Mouse (Mus musculus) right cerebral cortex, adult 2 months (tissue): ENCODE measurements at regions not wholly inside any gene's neighbourhood (a gene's known extent, or its start where the extent isn't known, plus 50 kb on each side); places are given as distances from the start of the nearest gene placed in this dataset.
"Not testable (repeated sequence)": the region's sequence is repeated elsewhere in the genome, so short reads cannot be mapped to it uniquely, and the experiment has no call there.

Experiments
- DNase-seq, 2 experiments: peaks; one replicate each; pipeline ENCODE4 v3.0.0; 2021 to 2022; ENCODE audit warnings: low spot score in 2 of 2

- no peak for DNase-seq
Measured at GRCm38 (mm10) chr3:21860915-21861635, 215.4 kb upstream of the Tbl1xr1 start.

DNA sequence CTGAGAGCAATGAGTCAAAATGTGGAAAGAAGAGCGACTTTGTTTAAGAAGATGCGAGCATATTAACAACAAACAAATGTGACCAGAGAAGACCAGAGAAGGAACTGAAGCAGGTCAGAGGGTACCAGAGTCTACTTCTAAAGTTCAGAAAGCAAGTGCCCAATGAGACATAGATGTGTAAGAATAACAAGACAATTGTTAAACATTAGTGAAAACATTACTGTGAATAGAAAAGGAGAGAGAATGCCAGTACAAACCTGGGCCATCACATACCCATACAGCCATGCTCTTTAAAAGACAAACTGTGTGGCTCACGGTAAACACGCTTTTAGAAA lies 214.8 kb upstream of the Tbl1xr1 start:
- no peak for DNase-seq

DNA sequence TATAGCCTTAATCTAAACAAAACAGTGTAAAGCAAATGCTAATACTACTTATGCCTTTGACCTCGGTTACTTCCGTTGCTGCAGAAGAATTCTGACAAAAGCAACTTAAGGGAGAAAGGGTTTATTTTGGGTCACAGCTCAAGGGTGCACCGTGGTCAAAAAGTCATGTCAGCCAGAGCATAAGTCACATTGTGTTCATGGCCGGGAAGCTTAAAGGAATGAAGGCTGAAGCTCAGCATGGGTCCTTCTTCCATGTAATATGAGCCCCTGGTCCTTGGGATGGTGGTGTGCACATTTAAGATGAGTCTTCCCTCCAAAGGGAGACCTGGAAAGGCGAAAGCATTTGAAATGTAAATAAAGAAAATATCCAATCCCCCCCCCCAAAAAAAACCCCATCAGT lies 212.1 kb upstream of the Tbl1xr1 start:
- DNase-seq: no peak

- no peak for DNase-seq
Measured at GRCm38 (mm10) chr3:21865856-21866255, 210.6 kb upstream of the Tbl1xr1 start.

GRCm38 (mm10) chr3:21878396-21878795 lies 198.1 kb upstream of the Tbl1xr1 start:
- no peak for DNase-seq

- no peak for DNase-seq
Measured at GRCm38 (mm10) chr3:21884216-21884615, 192.2 kb upstream of the Tbl1xr1 start.

DNA sequence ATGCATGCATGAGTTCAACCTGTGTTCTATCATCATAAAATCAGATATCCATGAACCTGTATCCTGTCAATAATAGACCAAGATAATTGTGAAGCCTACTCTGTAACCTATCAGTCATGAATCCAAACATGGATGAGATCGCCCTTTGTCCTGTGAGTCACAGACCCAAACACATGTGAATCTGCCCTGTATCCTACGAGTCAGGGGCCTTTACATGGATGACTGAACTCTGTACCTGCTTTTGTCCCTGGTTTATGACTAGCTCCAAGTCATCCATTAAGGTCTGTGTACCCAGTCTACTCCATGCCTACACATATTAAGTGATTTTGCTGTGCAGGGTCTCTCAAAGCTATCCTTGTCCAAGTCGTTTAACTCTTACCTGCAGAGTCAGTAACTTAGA lies 187.7 kb upstream of the Tbl1xr1 start:
- no peak for DNase-seq

GRCm38 (mm10) chr3:21891819-21892480 lies 184.5 kb upstream of the Tbl1xr1 start:
- DNase-seq: no peak

- peak; percentile 51 to 55 for DNase-seq
Measured at GRCm38 (mm10) chr3:21892864-21893404, 183.5 kb upstream of the Tbl1xr1 start.

DNA sequence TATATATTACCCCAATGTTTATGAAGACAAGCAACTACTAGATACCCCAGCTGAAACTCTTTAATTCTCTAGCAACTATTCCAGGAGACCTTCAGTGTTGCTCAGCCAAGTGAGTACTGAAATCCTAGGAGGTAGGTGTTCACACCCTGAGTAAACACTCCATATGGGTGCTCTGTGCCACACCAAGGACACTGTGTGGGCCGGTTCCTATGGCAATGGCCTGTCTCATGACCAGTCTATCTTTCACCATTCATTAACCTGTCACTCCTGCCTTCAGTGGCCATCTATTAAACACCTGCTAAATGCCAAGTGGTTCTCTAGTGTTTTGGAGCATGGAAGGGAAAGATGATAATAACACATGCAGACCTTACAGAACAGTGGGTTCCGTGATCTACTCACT lies 180.9 kb upstream of the Tbl1xr1 start:
- DNase-seq: no peak

GRCm38 (mm10) chr3:21898241-21898640 lies 178.2 kb upstream of the Tbl1xr1 start:
- peak in 1 of 2 experiments; percentile 16 for DNase-seq

- DNase-seq: no peak
Measured at GRCm38 (mm10) chr3:21905384-21906073, 170.9 kb upstream of the Tbl1xr1 start.

GRCm38 (mm10) chr3:21908828-21909227 lies 167.6 kb upstream of the Tbl1xr1 start:
- DNase-seq: no peak

GRCm38 (mm10) chr3:21910080-21910479 lies 166.4 kb upstream of the Tbl1xr1 start:
- DNase-seq: no peak

- DNase-seq: no peak
Measured at GRCm38 (mm10) chr3:21911071-21911470, 165.4 kb upstream of the Tbl1xr1 start.

DNA sequence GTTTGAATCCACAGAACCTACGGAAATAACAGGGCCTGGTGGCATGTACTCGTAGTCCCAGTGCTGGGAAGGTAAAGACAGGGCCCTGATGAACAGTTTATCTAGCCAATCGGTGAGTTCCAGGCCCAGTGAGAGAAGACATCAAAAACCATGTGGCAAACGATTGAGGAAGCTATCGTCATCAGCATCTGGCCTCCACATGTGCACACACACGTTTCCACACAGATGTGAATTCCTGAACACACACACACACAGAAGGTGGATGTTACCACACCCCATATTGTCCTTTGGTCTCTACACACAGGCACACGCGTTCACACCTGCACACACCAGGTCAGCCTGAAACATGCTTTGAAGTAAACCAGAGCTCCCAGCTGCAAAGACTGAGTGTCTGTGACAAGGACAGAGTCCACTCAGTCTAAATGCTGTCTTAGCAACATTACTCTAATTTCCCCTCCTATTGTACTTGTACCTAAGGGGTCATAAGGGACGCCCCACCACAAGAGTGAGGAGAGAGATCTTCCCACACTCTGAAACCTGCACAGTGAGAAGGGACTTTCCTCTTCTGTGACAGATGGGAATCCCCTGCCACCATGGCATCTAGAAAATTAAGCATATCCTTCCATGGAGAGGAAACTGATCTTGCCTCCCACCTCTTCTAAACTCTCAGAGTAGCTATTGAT lies 159.1 kb upstream of the Tbl1xr1 start:
- no peak for DNase-seq

- DNase-seq: no peak
Measured at GRCm38 (mm10) chr3:21918431-21918830, 158.0 kb upstream of the Tbl1xr1 start.

GRCm38 (mm10) chr3:21919931-21920330 lies 156.5 kb upstream of the Tbl1xr1 start:
- DNase-seq: no peak

GRCm38 (mm10) chr3:21931951-21932350 lies 144.5 kb upstream of the Tbl1xr1 start:
- no peak for DNase-seq

GRCm38 (mm10) chr3:21932696-21933095 lies 143.8 kb upstream of the Tbl1xr1 start:
- not testable (repeated sequence) for DNase-seq

DNA sequence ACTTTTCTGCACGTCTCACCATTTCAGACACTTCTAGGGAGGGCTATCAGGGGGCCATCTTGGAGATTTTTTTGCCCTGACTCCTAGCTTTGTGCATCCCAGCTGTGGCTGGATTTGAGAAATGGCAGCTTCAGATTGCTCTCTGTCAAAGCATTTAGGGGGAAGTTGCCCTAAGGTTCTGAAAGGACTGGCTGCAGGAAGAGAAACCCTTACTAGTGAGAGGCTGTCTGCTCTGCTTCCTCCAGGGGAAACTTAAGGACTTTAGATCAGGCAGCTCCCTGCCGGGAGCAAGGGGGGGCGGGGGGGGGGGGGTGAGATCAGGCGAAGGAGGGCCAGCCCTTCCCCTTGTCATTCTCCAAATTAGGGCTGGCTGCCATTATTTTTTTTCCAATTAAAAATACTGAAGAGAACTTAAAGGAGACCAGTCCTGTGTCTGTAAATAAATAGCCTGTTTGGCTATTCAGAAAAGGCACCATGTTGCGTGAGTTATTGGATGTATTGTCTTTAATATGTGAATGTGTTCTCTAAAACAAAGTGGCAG lies 141.7 kb upstream of the Tbl1xr1 start:
- DNase-seq: no peak
